Mouse (Mus musculus): Measurements from ENCODE around the gene Mtx1. TPM values are rescaled to one million over a fixed set of nuclear protein-coding genes. Genes with fewer than 3 reads are reported as not detected.

Gene Mtx1
- polyA plus RNA-seq, 1 experiment, result 224 TPM

GRCm38 (mm10) chr3:89183959-89184315 is 43.0 kb downstream of the Mtx1 start:
- no peaks in the 10 kb centered on the region for H3K27me3 ChIP-seq (ENCODE audit: control insufficient read depth, insufficient read depth, low read length)
- peak overlapping the region; percentile 62 for H3K4me3 ChIP-seq (ENCODE audit: control insufficient read depth, insufficient read depth, low read length)
- no peak overlapping the region; the same call in 1 of the 2 replicates for H3K27ac ChIP-seq (ENCODE audit: control insufficient read depth, insufficient read depth, low read length)
- peaks cover 59% of the 10 kb centered on the region for H3K4me1 ChIP-seq (replicated peaks; ENCODE audit: control insufficient read depth, insufficient read depth, low read length)
- TF ChIP-seq POLR2A (IDR thresholded peaks at IDR 0.05; ENCODE audit: control insufficient read depth, extremely low read depth, insufficient read depth, low read length, poor library complexity), result no peak
- no peak for TF ChIP-seq CTCF (IDR thresholded peaks at IDR 0.05; ENCODE audit: borderline replicate concordance, control insufficient read depth, extremely low read depth, insufficient read depth, low read length, poor library complexity)
- no peak for DNase-seq
- peaks cover 11% of the 10 kb centered on the region; the same call in 1 of the 2 replicates for H3K36me3 ChIP-seq (ENCODE audit: control insufficient read depth, insufficient read depth, low read length)
- 72% methylated on average over 6 of the region's 6 CpGs for WGBS

- peak within 1 kb of the TSS; percentile 49 for H3K27ac ChIP-seq (ENCODE audit: control insufficient read depth, insufficient read depth, low read length)
- peak; percentile 89 for DNase-seq
- H3K4me3 ChIP-seq (ENCODE audit: control insufficient read depth, insufficient read depth, low read length), result peak within 1 kb of the TSS; percentile 62
- 8% methylated on average over 39 of the region's 39 CpGs for WGBS
- H3K27me3 ChIP-seq (ENCODE audit: control insufficient read depth, insufficient read depth, low read length), result no peaks in the 10 kb centered on the region
- H3K4me1 ChIP-seq (replicated peaks; ENCODE audit: control insufficient read depth, insufficient read depth, low read length), result peaks cover 56% of the 10 kb centered on the region
- TF ChIP-seq CTCF (IDR thresholded peaks at IDR 0.05; ENCODE audit: borderline replicate concordance, control insufficient read depth, extremely low read depth, insufficient read depth, low read length, poor library complexity) (peak; percentile 54; the same call in 1 of the 2 replicates), POLR2A (IDR thresholded peaks at IDR 0.05; ENCODE audit: control insufficient read depth, extremely low read depth, insufficient read depth, low read length, poor library complexity) (peak; percentile 78; the same call in 1 of the 2 replicates)
- H3K36me3 ChIP-seq (ENCODE audit: control insufficient read depth, insufficient read depth, low read length), result peaks cover 11% of the 10 kb centered on the region; the same call in 1 of the 2 replicates
Observed at GRCm38 (mm10) chr3:89183058-89183958, 43.6 kb downstream of the Mtx1 start, which contains the start of gene Fam189b. Fam189b (plus strand) TSS chr3:89183143.

GRCm38 (mm10) chr3:89182531-89183057 is 44.3 kb downstream of the Mtx1 start:
- Histone ChIP-seq H3K27me3 (ENCODE audit: control insufficient read depth, insufficient read depth, low read length) (no peaks in the 10 kb centered on the region), H3K4me3 (ENCODE audit: control insufficient read depth, insufficient read depth, low read length) (0 out of 2 replicates have a peak overlapping the region, but pooled peaks have one; percentile 62), H3K4me1 (replicated peaks; ENCODE audit: control insufficient read depth, insufficient read depth, low read length) (peaks cover 59% of the 10 kb centered on the region), H3K36me3 (ENCODE audit: control insufficient read depth, insufficient read depth, low read length) (peaks cover 11% of the 10 kb centered on the region; the same call in 1 of the 2 replicates), H3K27ac (ENCODE audit: control insufficient read depth, insufficient read depth, low read length) (peak overlapping the region; percentile 12; the same call in 1 of the 2 replicates)
- no peak for TF ChIP-seq POLR2A (IDR thresholded peaks at IDR 0.05; ENCODE audit: control insufficient read depth, extremely low read depth, insufficient read depth, low read length, poor library complexity)
- no peak for TF ChIP-seq CTCF (IDR thresholded peaks at IDR 0.05; ENCODE audit: borderline replicate concordance, control insufficient read depth, extremely low read depth, insufficient read depth, low read length, poor library complexity)
- no peak for DNase-seq
- 23% methylated on average over 7 of the region's 7 CpGs for WGBS

- Histone ChIP-seq H3K27me3 (ENCODE audit: control insufficient read depth, insufficient read depth, low read length) (no peaks in the 10 kb centered on the region), H3K36me3 (ENCODE audit: control insufficient read depth, insufficient read depth, low read length) (peaks cover 11% of the 10 kb centered on the region; the same call in 1 of the 2 replicates), H3K27ac (ENCODE audit: control insufficient read depth, insufficient read depth, low read length) (no peak overlapping the region), H3K4me3 (ENCODE audit: control insufficient read depth, insufficient read depth, low read length) (no peak overlapping the region), H3K4me1 (replicated peaks; ENCODE audit: control insufficient read depth, insufficient read depth, low read length) (peaks cover 53% of the 10 kb centered on the region)
- no peak for DNase-seq
- TF ChIP-seq POLR2A (IDR thresholded peaks at IDR 0.05; ENCODE audit: control insufficient read depth, extremely low read depth, insufficient read depth, low read length, poor library complexity), result no peak
- no peak for TF ChIP-seq CTCF (IDR thresholded peaks at IDR 0.05; ENCODE audit: borderline replicate concordance, control insufficient read depth, extremely low read depth, insufficient read depth, low read length, poor library complexity)
- WGBS, result 87% methylated on average over 27 of the region's 27 CpGs
Observed at GRCm38 (mm10) chr3:89181749-89182500, 45.0 kb downstream of the Mtx1 start.

- no peak overlapping the region for H3K27ac ChIP-seq (ENCODE audit: control insufficient read depth, insufficient read depth, low read length)
Observed at GRCm38 (mm10) chr3:89179056-89179455, 47.8 kb downstream of the Mtx1 start.

GRCm38 (mm10) chr3:89178107-89178385 is 48.8 kb downstream of the Mtx1 start:
- Histone ChIP-seq H3K36me3 (ENCODE audit: control insufficient read depth, insufficient read depth, low read length) (peaks cover 35% of the 10 kb centered on the region), H3K4me3 (ENCODE audit: control insufficient read depth, insufficient read depth, low read length) (peak overlapping the region; percentile 96), H3K27ac (ENCODE audit: control insufficient read depth, insufficient read depth, low read length) (no peak overlapping the region), H3K27me3 (ENCODE audit: control insufficient read depth, insufficient read depth, low read length) (no peaks in the 10 kb centered on the region), H3K4me1 (replicated peaks; ENCODE audit: control insufficient read depth, insufficient read depth, low read length) (peaks cover 23% of the 10 kb centered on the region)
- no peak for TF ChIP-seq CTCF (IDR thresholded peaks at IDR 0.05; ENCODE audit: borderline replicate concordance, control insufficient read depth, extremely low read depth, insufficient read depth, low read length, poor library complexity)
- no peak for TF ChIP-seq POLR2A (IDR thresholded peaks at IDR 0.05; ENCODE audit: control insufficient read depth, extremely low read depth, insufficient read depth, low read length, poor library complexity)
- WGBS, result 4% methylated on average over 6 of the region's 6 CpGs
- no peak for DNase-seq

More at GRCm38 (mm10) chr3:89179056-89179455, 47.8 kb downstream of the Mtx1 start:
- DNase-seq, result no peak
- 92% methylated on average over 11 of the region's 11 CpGs for WGBS
- TF ChIP-seq POLR2A (IDR thresholded peaks at IDR 0.05; ENCODE audit: control insufficient read depth, extremely low read depth, insufficient read depth, low read length, poor library complexity) (no peak), CTCF (IDR thresholded peaks at IDR 0.05; ENCODE audit: borderline replicate concordance, control insufficient read depth, extremely low read depth, insufficient read depth, low read length, poor library complexity) (no peak)
- Histone ChIP-seq H3K4me1 (replicated peaks; ENCODE audit: control insufficient read depth, insufficient read depth, low read length) (peaks cover 31% of the 10 kb centered on the region), H3K27me3 (ENCODE audit: control insufficient read depth, insufficient read depth, low read length) (no peaks in the 10 kb centered on the region), H3K36me3 (ENCODE audit: control insufficient read depth, insufficient read depth, low read length) (peaks cover 29% of the 10 kb centered on the region), H3K4me3 (ENCODE audit: control insufficient read depth, insufficient read depth, low read length) (no peak overlapping the region)

Data from thymus, adult 2 months (tissue).